Mouse (Mus musculus): ENCODE results near the gene Cnot1.

- TF ChIP-seq CTCF (IDR thresholded peaks at IDR 0.05; ENCODE audit: extremely low read depth, insufficient read length, insufficient replicate concordance, low read depth, low read length): no peak
- TF ChIP-seq POLR2A (IDR thresholded peaks at IDR 0.05; ENCODE audit: low read depth, low read length): no peak
Measured at GRCm38 (mm10) chr8:95799891-95800290, 7.4 kb downstream of the Cnot1 start.
